ENCODE assay signal across 23 mouse cellular contexts in genomic region chr19:15849235-15849634, GRCm38 (mm10).
A peak's percentile ranks its signal among the peaks of the same experiment; 100 is the strongest.
DNase-seq lines count a peak whose midpoint lies in the region; ATAC-seq and TF ChIP-seq lines count a peak whose summit lies in the region.
"Had no signal": no experiment of that assay in that cellular context is flagged by ENCODE, and none has a peak within 500 bp of the region (broad histone marks: within the 10 kb centered on the region; RNA-seq: fewer than 3 reads in every experiment).

No protein-coding gene starts in this region.

- TF ChIP-seq RAD21 in MEL (IDR thresholded peaks at IDR 0.05; ENCODE audit: low read depth, low read length), result no peak

- H3K9ac ChIP-seq in MEL (ENCODE audit: control insufficient read depth, low read depth, low read length, poor library complexity, severe bottlenecking), result peak overlapping the region; percentile 32
- H3K9ac ChIP-seq in forebrain, embryonic 11.5 days (ENCODE audit: low read length), result no peak overlapping the region
- H3K9ac ChIP-seq: embryonic facial prominence, embryonic 12.5 days; forebrain, embryonic 12.5 days; forebrain, postnatal 0 days had no signal

- peak; percentile 7 for DNase-seq in heart, adult 11 months
- no peak for DNase-seq in heart, adult 8-10 months (ENCODE audit: low spot score)
- DNase-seq in MEL (ENCODE audit: low read depth, low spot score), result peak; percentile 82
- DNase-seq in left cerebral cortex, postnatal 36 days (ENCODE audit: low spot score in 2 of 2), result no peak
- no peak for DNase-seq in spleen, postnatal 14 days (ENCODE audit: low spot score in 2 of 2)
- no peak for DNase-seq in forebrain, embryonic 11.5 days (ENCODE audit: low spot score)
- DNase-seq: adrenal gland, postnatal 10 days; adrenal gland, postnatal 25 days; cerebellum, adult 11 months; cerebellum, adult 18-20 months; cerebellum, adult 8-10 months; cerebellum, adult 9-11 months; cerebellum, postnatal 14 days; cerebellum, postnatal 36 days; forebrain, postnatal 0 days had no signal

- peaks cover 0 to 42% of the 10 kb centered on the region in 2 experiments; a peak in 2 of 4 replicates for H3K36me3 ChIP-seq in MEL (ENCODE audit: control insufficient read depth in 1 of 2, insufficient read depth in 2 of 2, low read length in 2 of 2)
- H3K36me3 ChIP-seq in forebrain, embryonic 11.5 days (ENCODE audit: control insufficient read depth, insufficient read depth, low read length), result no peaks in the 10 kb centered on the region
- H3K36me3 ChIP-seq: embryonic facial prominence, embryonic 10.5 days; embryonic facial prominence, embryonic 12.5 days; forebrain, embryonic 12.5 days had no signal

- peak overlapping the region; percentile 86 for H3K27ac ChIP-seq in MEL (ENCODE audit: control insufficient read depth, low read depth, low read length)
- no peak overlapping the region for H3K27ac ChIP-seq in forebrain, embryonic 11.5 days (ENCODE audit: low read depth, low read length)
- H3K27ac ChIP-seq: embryonic facial prominence, embryonic 10.5 days; embryonic facial prominence, embryonic 12.5 days; forebrain, embryonic 12.5 days had no signal

- WGBS in forebrain, embryonic 11.5 days, result 93% methylated on average over 4 of the region's 4 CpGs

- no peaks in the 10 kb centered on the region for H3K27me3 ChIP-seq in MEL (ENCODE audit: control insufficient read depth in 1 of 2, insufficient read depth in 2 of 2, low read length in 2 of 2)
- H3K27me3 ChIP-seq in forebrain, embryonic 11.5 days (ENCODE audit: control insufficient read depth, insufficient read depth, low read length), result no peaks in the 10 kb centered on the region
- H3K27me3 ChIP-seq: embryonic facial prominence, embryonic 12.5 days; forebrain, embryonic 12.5 days had no signal

- H3K9me3 ChIP-seq in MEL (replicated peaks; ENCODE audit: insufficient read depth, low read length), result no peaks in the 10 kb centered on the region
- H3K9me3 ChIP-seq in forebrain, embryonic 11.5 days (ENCODE audit: control insufficient read depth, low read length), result no peaks in the 10 kb centered on the region
- H3K9me3 ChIP-seq: embryonic facial prominence, embryonic 10.5 days; embryonic facial prominence, embryonic 12.5 days; forebrain, embryonic 12.5 days had no signal

- ATAC-seq in common myeloid progenitor, adult 5-6 weeks (replicated peaks; ENCODE audit: low read depth, poor library complexity, severe bottlenecking), result peak; percentile 32; the same call in 1 of the 2 replicates
- ATAC-seq in megakaryocyte progenitor cell, adult 5-6 weeks (replicated peaks; ENCODE audit: poor library complexity), result peak; percentile 57
- ATAC-seq in forebrain, embryonic 11.5 days (replicated peaks; ENCODE audit: low FRiP score), result no peak
- ATAC-seq: activated CD4-positive, CD25-positive, alpha-beta regulatory T cell, adult 4 months; forebrain, embryonic 14.5 days; forebrain, postnatal 0 days; Patski had no signal

- no peak overlapping the region for H3K4me2 ChIP-seq in forebrain, embryonic 11.5 days (ENCODE audit: low read depth, low read length, severe bottlenecking)
- H3K4me2 ChIP-seq: embryonic facial prominence, embryonic 12.5 days; forebrain, embryonic 12.5 days had no signal

- intact Hi-C loops in left cerebral cortex, postnatal 36 days (cut with DNase I), result no loop called here

- TF ChIP-seq CTCF in MEL (IDR thresholded peaks at IDR 0.05 in 2 of 3, conservative IDR thresholded peaks at IDR 0.05 in 1 of 3; ENCODE audit: control insufficient read depth in 1 of 3, insufficient read depth in 1 of 3, low read depth in 2 of 3, low read length in 3 of 3, poor library complexity in 1 of 3, severe bottlenecking in 1 of 3), result no peak

- no peak overlapping the region for H3K4me3 ChIP-seq in MEL (ENCODE audit: control insufficient read depth in 1 of 2, insufficient read depth in 1 of 2, low read depth in 2 of 2, low read length in 2 of 2)
- H3K4me3 ChIP-seq in forebrain, embryonic 11.5 days (ENCODE audit: low read depth, low read length), result no peak overlapping the region
- H3K4me3 ChIP-seq: embryonic facial prominence, embryonic 10.5 days; embryonic facial prominence, embryonic 12.5 days; forebrain, embryonic 12.5 days had no signal

- H3K79me2 ChIP-seq in MEL (ENCODE audit: control insufficient read depth, insufficient read depth, low read length, poor library complexity), result no peaks in the 10 kb centered on the region

- TF ChIP-seq POLR2A in MEL (IDR thresholded peaks at IDR 0.05; ENCODE audit: control insufficient read depth in 1 of 2, insufficient read depth in 1 of 2, low read depth in 1 of 2, low read length in 2 of 2, poor library complexity in 1 of 2), result 0 out of 4 replicates have a peak, but pooled peaks of 1 of the 2 experiments have one; percentile 28

- peaks cover 40 to 41% of the 10 kb centered on the region in 2 experiments for H3K4me1 ChIP-seq in MEL (ENCODE audit: control insufficient read depth in 1 of 2, insufficient read depth in 2 of 2, low read length in 2 of 2)
- no peaks in the 10 kb centered on the region for H3K4me1 ChIP-seq in forebrain, embryonic 11.5 days (replicated peaks; ENCODE audit: control insufficient read depth, insufficient read depth, low read length)
- H3K4me1 ChIP-seq: embryonic facial prominence, embryonic 10.5 days; embryonic facial prominence, embryonic 12.5 days; forebrain, embryonic 12.5 days had no signal

- TF ChIP-seq EP300 in MEL (IDR thresholded peaks at IDR 0.05; ENCODE audit: low read depth in 1 of 2, low read length in 2 of 2), result peak; percentile 78 to 87

TF ChIP-seq in MEL, 35 proteins besides CTCF, POLR2A, EP300 and RAD21:
- TF ChIP-seq MYC (IDR thresholded peaks at IDR 0.05; ENCODE audit: low read depth, low read length), result peak; percentile 46; the same call in 1 of the 2 replicates
- peak; percentile 52; the same call in 1 of the 2 replicates for TF ChIP-seq HCFC1 (IDR thresholded peaks at IDR 0.05; ENCODE audit: low read depth, low read length)
- peak; percentile 68 for TF ChIP-seq GATA1 (IDR thresholded peaks at IDR 0.05; ENCODE audit: low read depth, low read length)
- TF ChIP-seq ELF1 (IDR thresholded peaks at IDR 0.05; ENCODE audit: low read depth, low read length), result peak; percentile 82; the same call in 1 of the 2 replicates
- TF ChIP-seq ZC3H11A (IDR thresholded peaks at IDR 0.05; ENCODE audit: low read depth, low read length), result no peak
- TF ChIP-seq ZMIZ1 (IDR thresholded peaks at IDR 0.05; ENCODE audit: low read depth, low read length), result peak; percentile 39; the same call in 1 of the 2 replicates
- TF ChIP-seq POLR2AphosphoS2 (IDR thresholded peaks at IDR 0.05; ENCODE audit: low read length), result no peak
- TF ChIP-seq ZKSCAN1 (IDR thresholded peaks at IDR 0.05; ENCODE audit: low read depth, low read length), result no peak
- peak; percentile 53; the same call in 1 of the 2 replicates for TF ChIP-seq BHLHE40 (IDR thresholded peaks at IDR 0.05; ENCODE audit: borderline replicate concordance, low read depth, low read length)
- 0 out of 2 replicates have a peak, but pooled peaks have one; percentile 40 for TF ChIP-seq MAZ (IDR thresholded peaks at IDR 0.05; ENCODE audit: low read depth, low read length)
- peak; percentile 53; the same call in 1 of the 2 replicates for TF ChIP-seq TBP (IDR thresholded peaks at IDR 0.05; ENCODE audit: low read depth, low read length)
- TF ChIP-seq SIN3A (IDR thresholded peaks at IDR 0.05; ENCODE audit: low read length), result peak; percentile 74
- TF ChIP-seq CHD2 (IDR thresholded peaks at IDR 0.05; ENCODE audit: low read length), result no peak; the same call in 1 of the 2 replicates
- no peak for TF ChIP-seq SMC3 (IDR thresholded peaks at IDR 0.05; ENCODE audit: low read depth, low read length)
- peak; percentile 74 for TF ChIP-seq TCF12 (IDR thresholded peaks at IDR 0.05; ENCODE audit: low read depth, low read length)
- no peak for TF ChIP-seq MEF2A (IDR thresholded peaks at IDR 0.05; ENCODE audit: extremely low read depth, insufficient replicate concordance, low read depth, low read length, poor library complexity, severe bottlenecking)
- no peak; the same call in 1 of the 2 replicates for TF ChIP-seq NELFE (IDR thresholded peaks at IDR 0.05; ENCODE audit: low read depth, low read length)
- peak; percentile 81 for TF ChIP-seq ETS1 (IDR thresholded peaks at IDR 0.05; ENCODE audit: low read depth, low read length)
- peak; percentile 41; the same call in 1 of the 2 replicates for TF ChIP-seq MYB (IDR thresholded peaks at IDR 0.05; ENCODE audit: low read depth, low read length)
- no peak for TF ChIP-seq CHD1 (IDR thresholded peaks at IDR 0.05; ENCODE audit: low read depth, low read length)
- TF ChIP-seq UBTF (IDR thresholded peaks at IDR 0.05; ENCODE audit: borderline replicate concordance, insufficient read depth, low read depth, low read length), result no peak
- TF ChIP-seq RCOR1 (IDR thresholded peaks at IDR 0.05; ENCODE audit: low read depth, low read length), result peak; percentile 68; the same call in 1 of the 2 replicates
- TF ChIP-seq MAFK (IDR thresholded peaks at IDR 0.05; ENCODE audit: borderline replicate concordance, low read depth, low read length), result 0 out of 2 replicates have a peak, but pooled peaks have one; percentile 31
- TF ChIP-seq NRF1 (IDR thresholded peaks at IDR 0.05; ENCODE audit: insufficient read depth, low read depth, low read length, poor library complexity, severe bottlenecking), result no peak
- TF ChIP-seq MAX (IDR thresholded peaks at IDR 0.05; ENCODE audit: low read length), result 0 out of 2 replicates have a peak, but pooled peaks have one; percentile 40
- TF ChIP-seq E2F4 (IDR thresholded peaks at IDR 0.05; ENCODE audit: borderline replicate concordance, low read depth, low read length), result no peak
- TF ChIP-seq USF2 (IDR thresholded peaks at IDR 0.05; ENCODE audit: borderline replicate concordance in 1 of 2, insufficient read depth in 1 of 2, low read depth in 1 of 2, low read length in 2 of 2), result no peak
- no peak for TF ChIP-seq GABPA (IDR thresholded peaks at IDR 0.05; ENCODE audit: low read depth, low read length)
- peak; percentile 41 for TF ChIP-seq TAL1 (IDR thresholded peaks at IDR 0.05; ENCODE audit: low read length)

Comparison
In these comparisons a context has a peak if more than half of its experiments do, and no peak if none do; other contexts are left out.
1. DNase-seq: peak in heart, adult 11 months (single experiment) and MEL (single experiment); none in heart, adult 8-10 months (single experiment), left cerebral cortex, postnatal 36 days (0 of 2), spleen, postnatal 14 days (0 of 2) and forebrain, embryonic 11.5 days (single experiment).